Mouse (Mus musculus): ENCODE measurements around the gene Cby3. TPM values are rescaled to one million over a fixed set of nuclear protein-coding genes. Genes with fewer than 3 reads are reported as not detected.

The Cby3 gene
- polyA plus RNA-seq, 1 experiment, result not detected

GRCm38 (mm10) chr11:50336891-50337290 is 17.4 kb upstream of the Cby3 start:
- Histone ChIP-seq H3K27me3 (ENCODE audit: control insufficient read depth, insufficient read depth, low read length) (no peaks in the 10 kb centered on the region), H3K4me1 (ENCODE audit: control insufficient read depth, insufficient read depth, insufficient read length) (no peaks in the 10 kb centered on the region), H3K36me3 (ENCODE audit: control insufficient read depth, insufficient read depth, low read length) (no peaks in the 10 kb centered on the region), H3K27ac (ENCODE audit: insufficient read depth, low read length) (no peak overlapping the region), H3K4me3 (ENCODE audit: extremely low read depth, insufficient read depth, insufficient read length) (no peak overlapping the region)
- 76% methylated on average over 4 of the region's 4 CpGs for WGBS
- TF ChIP-seq POLR2A (IDR thresholded peaks at IDR 0.05; ENCODE audit: low read depth, low read length) (no peak), CTCF (IDR thresholded peaks at IDR 0.05; ENCODE audit: extremely low read depth, insufficient read depth, insufficient read length, insufficient replicate concordance) (no peak)
- DNase-seq (ENCODE audit: low read depth in 1 of 2, low spot score in 2 of 2), result no peak

GRCm38 (mm10) chr11:50345486-50345885 is 8.8 kb upstream of the Cby3 start:
- Histone ChIP-seq H3K4me3 (ENCODE audit: extremely low read depth, insufficient read depth, insufficient read length) (no peak overlapping the region), H3K27me3 (ENCODE audit: control insufficient read depth, insufficient read depth, low read length) (no peaks in the 10 kb centered on the region), H3K36me3 (ENCODE audit: control insufficient read depth, insufficient read depth, low read length) (no peaks in the 10 kb centered on the region), H3K27ac (ENCODE audit: insufficient read depth, low read length) (no peak overlapping the region), H3K4me1 (ENCODE audit: control insufficient read depth, insufficient read depth, insufficient read length) (no peaks in the 10 kb centered on the region; the same call in 1 of the 2 replicates)
- 81% methylated on average over 4 of the region's 4 CpGs for WGBS
- TF ChIP-seq POLR2A (IDR thresholded peaks at IDR 0.05; ENCODE audit: low read depth, low read length), result no peak
- no peak for TF ChIP-seq CTCF (IDR thresholded peaks at IDR 0.05; ENCODE audit: extremely low read depth, insufficient read depth, insufficient read length, insufficient replicate concordance)
- no peak for DNase-seq (ENCODE audit: low read depth in 1 of 2, low spot score in 2 of 2)

GRCm38 (mm10) chr11:50346256-50347032 is 7.8 kb upstream of the Cby3 start:
- 90% methylated on average over 9 of the region's 9 CpGs for WGBS
- no peak overlapping the region for H3K27ac ChIP-seq (ENCODE audit: insufficient read depth, low read length)
- TF ChIP-seq POLR2A (IDR thresholded peaks at IDR 0.05; ENCODE audit: low read depth, low read length) (no peak), CTCF (IDR thresholded peaks at IDR 0.05; ENCODE audit: extremely low read depth, insufficient read depth, insufficient read length, insufficient replicate concordance) (no peak)
- no peaks in the 10 kb centered on the region for H3K36me3 ChIP-seq (ENCODE audit: control insufficient read depth, insufficient read depth, low read length)
- DNase-seq (ENCODE audit: low read depth in 1 of 2, low spot score in 2 of 2), result no peak
- no peaks in the 10 kb centered on the region; the same call in 1 of the 2 replicates for H3K4me1 ChIP-seq (ENCODE audit: control insufficient read depth, insufficient read depth, insufficient read length)
- H3K27me3 ChIP-seq (ENCODE audit: control insufficient read depth, insufficient read depth, low read length), result no peaks in the 10 kb centered on the region
- no peak overlapping the region; the same call in 1 of the 2 replicates for H3K4me3 ChIP-seq (ENCODE audit: extremely low read depth, insufficient read depth, insufficient read length)

GRCm38 (mm10) chr11:50352177-50352576 is 2.1 kb upstream of the Cby3 start:
- Histone ChIP-seq H3K27ac (ENCODE audit: insufficient read depth, low read length) (no peak overlapping the region), H3K4me3 (ENCODE audit: extremely low read depth, insufficient read depth, insufficient read length) (no peak overlapping the region), H3K27me3 (ENCODE audit: control insufficient read depth, insufficient read depth, low read length) (no peaks in the 10 kb centered on the region), H3K36me3 (ENCODE audit: control insufficient read depth, insufficient read depth, low read length) (no peaks in the 10 kb centered on the region), H3K4me1 (ENCODE audit: control insufficient read depth, insufficient read depth, insufficient read length) (no peaks in the 10 kb centered on the region)
- WGBS, result 81% methylated on average over 2 of the region's 2 CpGs
- DNase-seq (ENCODE audit: low read depth in 1 of 2, low spot score in 2 of 2), result no peak
- TF ChIP-seq CTCF (IDR thresholded peaks at IDR 0.05; ENCODE audit: extremely low read depth, insufficient read depth, insufficient read length, insufficient replicate concordance), result no peak
- no peak for TF ChIP-seq POLR2A (IDR thresholded peaks at IDR 0.05; ENCODE audit: low read depth, low read length)

- WGBS, result 92% methylated on average over 3 of the region's 3 CpGs
- TF ChIP-seq CTCF (IDR thresholded peaks at IDR 0.05; ENCODE audit: extremely low read depth, insufficient read depth, insufficient read length, insufficient replicate concordance) (no peak), POLR2A (IDR thresholded peaks at IDR 0.05; ENCODE audit: low read depth, low read length) (no peak)
- Histone ChIP-seq H3K4me1 (ENCODE audit: control insufficient read depth, insufficient read depth, insufficient read length) (peaks cover 4% of the 10 kb centered on the region; the same call in 1 of the 2 replicates), H3K36me3 (ENCODE audit: control insufficient read depth, insufficient read depth, low read length) (no peaks in the 10 kb centered on the region), H3K4me3 (ENCODE audit: extremely low read depth, insufficient read depth, insufficient read length) (no peak overlapping the region), H3K27me3 (ENCODE audit: control insufficient read depth, insufficient read depth, low read length) (peaks cover 8% of the 10 kb centered on the region), H3K27ac (ENCODE audit: insufficient read depth, low read length) (no peak overlapping the region)
- no peak for DNase-seq (ENCODE audit: low read depth in 1 of 2, low spot score in 2 of 2)
These were observed 589 bp downstream of the Cby3 start for GRCm38 (mm10) chr11:50354851-50355250.

GRCm38 (mm10) chr11:50355395-50355794 is 1.1 kb downstream of the Cby3 start:
- no peak overlapping the region for H3K4me3 ChIP-seq (ENCODE audit: extremely low read depth, insufficient read depth, insufficient read length)
- TF ChIP-seq POLR2A (IDR thresholded peaks at IDR 0.05; ENCODE audit: low read depth, low read length) (no peak), CTCF (IDR thresholded peaks at IDR 0.05; ENCODE audit: extremely low read depth, insufficient read depth, insufficient read length, insufficient replicate concordance) (no peak)
- no peak for DNase-seq (ENCODE audit: low read depth in 1 of 2, low spot score in 2 of 2)
- WGBS, result 71% methylated on average over 1 of the region's 1 CpGs
- H3K36me3 ChIP-seq (ENCODE audit: control insufficient read depth, insufficient read depth, low read length), result no peaks in the 10 kb centered on the region
- H3K4me1 ChIP-seq (ENCODE audit: control insufficient read depth, insufficient read depth, insufficient read length), result peaks cover 4% of the 10 kb centered on the region; the same call in 1 of the 2 replicates
- peaks cover 8% of the 10 kb centered on the region for H3K27me3 ChIP-seq (ENCODE audit: control insufficient read depth, insufficient read depth, low read length)
- H3K27ac ChIP-seq (ENCODE audit: insufficient read depth, low read length), result no peak overlapping the region

Data from spleen, adult 2 months (tissue).